Mouse (Mus musculus) midbrain, embryonic 13.5 days (tissue): ENCODE data around the gene Inpp5a. TPM values are rescaled to one million over a fixed set of nuclear protein-coding genes. Genes with fewer than 3 reads are reported as not detected.

Source experiments
- ATAC-seq: fragments of 200-750 bp; cut with Nextera tagmentation; 2 replicates; pipeline ENCODE4 v1.8.0; 2017; ENCODE audit warnings: mild to moderate bottlenecking, moderate TSS enrichment, moderate library complexity
- H3K27ac ChIP-seq: fragments of 300-500 bp; sonication (generic); 2 replicates; pipeline ENCODE4 v1.5.1; 2015; ENCODE audit warnings: inconsistent platforms, mild to moderate bottlenecking, moderate library complexity
- H3K27me3 ChIP-seq: fragments of 300-500 bp; sonication (generic); 2 replicates; pipeline ENCODE4 v1.6.1; 2015; ENCODE audit warnings: mild to moderate bottlenecking, inconsistent platforms
- H3K36me3 ChIP-seq: fragments of 300-500 bp; sonication (generic); 2 replicates; pipeline ENCODE4 v1.6.1; 2015; ENCODE audit warnings: mild to moderate bottlenecking, inconsistent platforms
- H3K4me1 ChIP-seq: fragments of 300-500 bp; sonication (generic); replicated peaks from 2 replicates; pipeline ENCODE4 v1.6.1; 2015; ENCODE audit warnings: inconsistent platforms
- H3K4me2 ChIP-seq: fragments of 300-500 bp; sonication (generic); replicated peaks from 2 replicates; pipeline ENCODE4 v1.6.1; 2015; ENCODE audit warnings: moderate library complexity, mild to moderate bottlenecking, inconsistent platforms
- H3K4me3 ChIP-seq: fragments of 300-500 bp; sonication (generic); replicated peaks from 2 replicates; pipeline ENCODE4 v1.5.1; 2015; ENCODE audit warnings: mild to moderate bottlenecking, inconsistent platforms
- H3K9ac ChIP-seq: fragments of 300-500 bp; sonication (generic); replicated peaks from 2 replicates; pipeline ENCODE4 v1.6.1; 2015; ENCODE audit warnings: mild to moderate bottlenecking, inconsistent platforms
- H3K9me3 ChIP-seq: fragments of 300-500 bp; sonication (generic); 2 replicates; pipeline ENCODE4 v1.6.1; 2016; ENCODE audit warnings: mild to moderate bottlenecking, inconsistent platforms
- WGBS: fragments of 180-500 bp; shearing (Covaris S2); methylation state at CpG from one replicate; pipeline ENCODE4 v1.1.7; 2015; 5-methylcytosine and 5-hydroxymethylcytosine counted together
- polyA plus RNA-seq: library from polyadenylated mRNA; unstranded; fragments of >200 nt; fragmentation: Nextera tagmentation; extraction: Ambion mirVana; gene quantifications from 2 replicates; pipeline ENCODE4 v1.2.1, GENCODE M21; 2015

Gene Inpp5a
- polyA plus RNA-seq, 1 experiment from 2014 or later = 14.3 TPM

DNA sequence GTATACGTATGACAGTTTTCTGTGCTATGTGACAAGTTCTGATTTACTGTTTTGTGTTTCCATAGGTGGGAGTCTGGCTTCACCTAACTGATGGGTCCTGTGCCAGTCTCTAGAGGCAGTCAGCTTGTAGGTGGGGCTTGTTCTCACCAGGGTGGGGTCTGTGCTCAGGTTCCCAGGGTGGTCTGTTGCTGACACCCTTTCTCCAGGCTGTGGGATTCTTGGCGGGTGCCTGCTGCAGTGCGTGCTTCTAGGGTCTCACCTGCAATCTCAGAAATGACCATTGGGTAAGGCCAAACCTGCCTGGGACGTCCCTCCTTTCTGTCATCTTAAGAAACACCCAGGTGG is 49.7 kb downstream of the Inpp5a start:
- Histone ChIP-seq H3K4me1 (peaks cover 28% of the 10 kb centered on the region), H3K36me3 (no peaks in the 10 kb centered on the region), H3K27ac (no peak overlapping the region), H3K9me3 (no peaks in the 10 kb centered on the region), H3K4me2 (no peak overlapping the region), H3K27me3 (no peaks in the 10 kb centered on the region), H3K9ac (no peak overlapping the region), H3K4me3 (no peak overlapping the region)
- 85% methylated on average over 4 of the region's 4 CpGs for WGBS
- ATAC-seq = no peak

- peaks cover 28% of the 10 kb centered on the region for H3K4me1 ChIP-seq
- H3K4me3 ChIP-seq = no peak overlapping the region
- H3K9me3 ChIP-seq = no peaks in the 10 kb centered on the region
- no peaks in the 10 kb centered on the region for H3K27me3 ChIP-seq
- H3K9ac ChIP-seq = no peak overlapping the region
- no peak for ATAC-seq
- WGBS = 72% methylated on average over 3 of the region's 3 CpGs
- H3K27ac ChIP-seq = no peak overlapping the region
- no peaks in the 10 kb centered on the region for H3K36me3 ChIP-seq
- H3K4me2 ChIP-seq = no peak overlapping the region
Observed at GRCm38 (mm10) chr7:139439031-139439430, 50.1 kb downstream of the Inpp5a start.

DNA sequence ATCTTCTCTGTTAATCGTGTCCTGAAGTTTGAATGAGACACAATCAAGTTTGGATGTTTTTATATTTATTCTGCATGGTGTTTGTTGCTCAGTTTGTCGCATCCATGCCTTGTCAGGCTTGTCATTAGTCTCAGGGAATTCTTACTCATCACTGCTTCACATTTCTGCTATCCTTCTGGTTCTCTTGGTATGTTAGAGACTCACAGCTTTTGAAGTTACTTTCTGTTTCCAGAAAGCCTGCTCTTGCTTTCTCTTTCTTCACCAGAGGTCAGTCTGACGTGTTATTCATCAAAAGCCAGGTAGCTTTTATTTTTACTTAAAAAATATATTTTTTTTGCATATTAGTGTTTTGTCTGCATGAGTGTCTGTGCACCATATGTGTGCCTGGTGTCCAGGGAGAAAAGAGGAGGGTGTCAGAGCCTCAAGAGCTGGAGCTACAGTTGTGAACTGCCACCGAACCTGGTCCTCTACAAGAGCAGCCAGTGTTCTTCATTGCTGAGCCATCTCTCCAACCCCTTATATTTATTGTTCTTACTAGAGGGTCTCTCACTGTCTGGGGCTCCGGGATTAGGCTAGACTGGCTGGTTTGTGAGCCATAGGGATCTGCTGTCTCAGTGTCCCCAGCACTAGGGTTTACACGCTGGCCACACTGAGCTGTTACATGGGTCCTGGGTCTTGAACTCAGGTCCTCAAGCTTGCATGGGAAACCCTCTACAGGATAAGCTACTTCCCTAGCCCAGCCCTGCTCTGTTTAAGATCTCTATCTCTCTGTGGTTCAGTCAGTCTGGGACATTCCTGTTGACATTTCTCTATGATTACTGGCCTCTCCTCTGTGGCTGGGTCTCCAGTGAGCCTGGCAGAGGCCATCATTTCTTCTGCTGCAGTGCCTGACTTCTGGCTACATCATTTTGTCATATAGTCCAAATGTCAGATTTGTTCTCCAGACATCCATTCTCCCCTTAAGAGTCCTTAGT is 51.3 kb downstream of the Inpp5a start:
- H3K9ac ChIP-seq = no peak overlapping the region
- peaks cover 28% of the 10 kb centered on the region for H3K4me1 ChIP-seq
- no peak for ATAC-seq
- WGBS = 86% methylated on average over 6 of the region's 6 CpGs
- no peaks in the 10 kb centered on the region for H3K27me3 ChIP-seq
- no peaks in the 10 kb centered on the region for H3K9me3 ChIP-seq
- H3K4me3 ChIP-seq = no peak overlapping the region
- H3K27ac ChIP-seq = no peak overlapping the region
- H3K36me3 ChIP-seq = no peaks in the 10 kb centered on the region
- no peak overlapping the region for H3K4me2 ChIP-seq

GRCm38 (mm10) chr7:139441022-139441421 is 52.1 kb downstream of the Inpp5a start:
- WGBS = 26% methylated on average over 5 of the region's 5 CpGs
- Histone ChIP-seq H3K9ac (peak overlapping the region; percentile 33; the same call in 1 of the 2 replicates), H3K4me3 (no peak overlapping the region), H3K4me2 (no peak overlapping the region), H3K27ac (0 out of 2 replicates have a peak overlapping the region, but pooled peaks have one; percentile 30), H3K9me3 (no peaks in the 10 kb centered on the region), H3K27me3 (no peaks in the 10 kb centered on the region), H3K4me1 (peaks cover 28% of the 10 kb centered on the region), H3K36me3 (no peaks in the 10 kb centered on the region)
- no peak for ATAC-seq

DNA sequence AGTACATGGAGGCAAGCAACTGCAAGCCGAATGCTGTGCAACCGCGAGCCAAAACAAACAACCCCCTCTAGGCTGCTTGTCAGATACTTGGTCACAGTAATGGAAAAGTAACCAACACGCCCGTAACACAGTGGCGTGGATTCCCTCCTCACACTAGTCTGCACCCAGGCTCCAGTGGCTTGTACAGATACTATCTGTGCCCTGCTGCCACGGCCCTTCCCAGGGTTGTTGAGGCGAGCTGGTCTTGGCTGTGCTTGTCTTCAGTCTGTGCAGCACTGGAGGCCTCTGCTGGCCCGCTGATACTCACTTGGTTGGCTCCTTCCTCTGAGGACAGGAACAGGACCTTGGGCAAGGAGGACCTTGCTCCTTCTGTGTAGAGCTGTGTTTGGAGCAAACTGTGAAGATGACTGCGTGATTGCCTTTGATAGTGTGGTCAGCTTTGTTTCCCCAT is 52.9 kb downstream of the Inpp5a start:
- no peak overlapping the region for H3K9ac ChIP-seq
- no peak overlapping the region for H3K4me3 ChIP-seq
- H3K27me3 ChIP-seq = no peaks in the 10 kb centered on the region
- peaks cover 28% of the 10 kb centered on the region for H3K4me1 ChIP-seq
- no peaks in the 10 kb centered on the region for H3K9me3 ChIP-seq
- H3K27ac ChIP-seq = no peak overlapping the region
- no peak for ATAC-seq
- no peaks in the 10 kb centered on the region for H3K36me3 ChIP-seq
- no peak overlapping the region for H3K4me2 ChIP-seq
- 85% methylated on average over 10 of the region's 10 CpGs for WGBS

- 83% methylated on average over 8 of the region's 8 CpGs for WGBS
- no peaks in the 10 kb centered on the region for H3K27me3 ChIP-seq
- ATAC-seq = no peak
- no peaks in the 10 kb centered on the region for H3K9me3 ChIP-seq
- no peaks in the 10 kb centered on the region for H3K36me3 ChIP-seq
- no peak overlapping the region for H3K4me2 ChIP-seq
- H3K4me3 ChIP-seq = no peak overlapping the region
- H3K4me1 ChIP-seq = peaks cover 12% of the 10 kb centered on the region
- H3K27ac ChIP-seq = no peak overlapping the region
- no peak overlapping the region for H3K9ac ChIP-seq
Observed at GRCm38 (mm10) chr7:139445621-139446020, 56.7 kb downstream of the Inpp5a start.

GRCm38 (mm10) chr7:139447381-139447780 is 58.5 kb downstream of the Inpp5a start:
- Histone ChIP-seq H3K9me3 (no peaks in the 10 kb centered on the region), H3K27ac (no peak overlapping the region), H3K9ac (no peak overlapping the region), H3K36me3 (no peaks in the 10 kb centered on the region), H3K4me1 (no peaks in the 10 kb centered on the region), H3K27me3 (no peaks in the 10 kb centered on the region), H3K4me2 (no peak overlapping the region), H3K4me3 (no peak overlapping the region)
- 87% methylated on average over 3 of the region's 3 CpGs for WGBS
- no peak for ATAC-seq

- 90% methylated on average over 16 of the region's 16 CpGs for WGBS
- H3K9ac ChIP-seq = no peak overlapping the region
Observed at GRCm38 (mm10) chr7:139450186-139450998, 61.5 kb downstream of the Inpp5a start.

DNA sequence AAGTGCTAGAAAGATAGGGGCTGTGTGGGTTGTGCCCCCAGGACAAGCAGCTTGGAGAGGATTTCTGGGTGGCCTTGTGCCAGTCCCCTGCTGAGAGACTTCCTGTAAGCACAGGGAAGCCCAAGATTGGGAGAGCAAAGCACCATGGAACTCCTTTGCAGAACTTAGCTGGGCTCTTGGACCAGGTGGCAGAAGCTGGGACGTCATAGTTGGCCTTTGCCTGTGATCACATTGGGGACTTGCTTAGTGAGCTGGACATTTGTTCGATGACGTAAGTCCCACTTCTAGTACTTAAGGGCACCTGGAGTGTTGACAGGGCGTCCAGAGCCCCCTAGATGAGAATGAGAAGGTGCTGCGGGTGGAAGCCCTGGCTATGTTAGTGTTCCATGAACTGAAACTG is 62.8 kb downstream of the Inpp5a start:
- Histone ChIP-seq H3K4me1 (no peaks in the 10 kb centered on the region), H3K4me2 (no peak overlapping the region), H3K27me3 (no peaks in the 10 kb centered on the region), H3K27ac (no peak overlapping the region), H3K36me3 (no peaks in the 10 kb centered on the region), H3K9me3 (no peaks in the 10 kb centered on the region), H3K9ac (no peak overlapping the region), H3K4me3 (no peak overlapping the region)
- WGBS = 88% methylated on average over 5 of the region's 5 CpGs
- ATAC-seq = no peak

More at GRCm38 (mm10) chr7:139450186-139450998, 61.5 kb downstream of the Inpp5a start:
- Histone ChIP-seq H3K9me3 (no peaks in the 10 kb centered on the region), H3K27ac (no peak overlapping the region), H3K4me2 (no peak overlapping the region), H3K27me3 (no peaks in the 10 kb centered on the region), H3K36me3 (no peaks in the 10 kb centered on the region), H3K4me3 (no peak overlapping the region), H3K4me1 (no peaks in the 10 kb centered on the region)
- no peak for ATAC-seq

DNA sequence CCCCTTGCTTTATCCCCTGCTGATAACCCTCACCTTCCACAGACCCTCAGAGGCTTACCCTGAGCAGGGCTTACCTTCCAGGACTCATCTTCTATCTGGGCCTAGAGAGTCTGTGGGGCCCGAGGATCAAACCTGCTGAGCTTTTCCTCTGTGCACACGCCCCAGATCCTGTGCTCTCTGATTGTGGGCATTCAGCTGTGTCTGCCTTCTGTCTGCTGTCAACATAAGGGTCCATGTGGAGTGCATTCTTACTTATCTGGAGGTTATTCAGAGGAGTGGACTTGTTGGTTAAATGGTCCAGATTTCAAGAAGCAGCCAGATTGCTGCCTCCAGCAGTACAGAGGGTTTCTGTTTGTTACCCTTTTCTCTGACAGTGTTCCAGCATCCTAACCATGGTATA is 63.3 kb downstream of the Inpp5a start:
- no peak overlapping the region for H3K9ac ChIP-seq
- no peak overlapping the region for H3K4me3 ChIP-seq
- no peak for ATAC-seq
- no peak overlapping the region for H3K27ac ChIP-seq
- no peak overlapping the region for H3K4me2 ChIP-seq
- H3K27me3 ChIP-seq = no peaks in the 10 kb centered on the region
- H3K36me3 ChIP-seq = no peaks in the 10 kb centered on the region
- H3K9me3 ChIP-seq = no peaks in the 10 kb centered on the region
- H3K4me1 ChIP-seq = no peaks in the 10 kb centered on the region
- WGBS = 44% methylated on average over 2 of the region's 2 CpGs

GRCm38 (mm10) chr7:139453198-139453597 is 64.3 kb downstream of the Inpp5a start:
- H3K4me3 ChIP-seq = no peak overlapping the region
- H3K4me2 ChIP-seq = no peak overlapping the region
- H3K9me3 ChIP-seq = no peaks in the 10 kb centered on the region
- no peaks in the 10 kb centered on the region for H3K27me3 ChIP-seq
- no peaks in the 10 kb centered on the region for H3K36me3 ChIP-seq
- WGBS = 82% methylated on average over 1 of the region's 1 CpGs
- no peak for ATAC-seq
- no peaks in the 10 kb centered on the region for H3K4me1 ChIP-seq
- no peak overlapping the region for H3K9ac ChIP-seq
- H3K27ac ChIP-seq = no peak overlapping the region

DNA sequence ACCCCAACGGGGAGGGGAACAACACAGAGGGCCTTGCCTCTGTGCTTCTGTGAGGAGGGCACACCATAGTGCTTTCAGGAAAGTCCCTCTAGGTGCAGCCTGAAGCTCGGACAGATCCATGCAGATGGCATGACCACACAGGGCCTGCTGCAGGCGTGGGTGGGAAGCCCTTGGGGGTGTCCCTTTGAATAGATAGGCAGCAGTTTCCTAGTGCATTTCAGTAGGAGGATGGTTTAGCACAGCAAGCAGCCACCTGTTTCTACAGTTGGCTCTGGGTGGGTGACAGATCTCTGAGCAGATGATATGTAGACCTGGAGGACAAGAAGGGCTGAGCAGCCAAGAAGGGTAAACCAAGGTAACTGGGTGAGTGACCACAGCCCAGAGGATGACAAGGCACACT is 65.4 kb downstream of the Inpp5a start:
- Histone ChIP-seq H3K4me2 (no peak overlapping the region), H3K27ac (no peak overlapping the region), H3K36me3 (no peaks in the 10 kb centered on the region), H3K4me3 (no peak overlapping the region), H3K4me1 (no peaks in the 10 kb centered on the region), H3K27me3 (no peaks in the 10 kb centered on the region), H3K9ac (no peak overlapping the region), H3K9me3 (no peaks in the 10 kb centered on the region)
- no peak for ATAC-seq
- WGBS = 83% methylated on average over 3 of the region's 3 CpGs
